Mouse (Mus musculus) intestine, embryonic 15.5 days (tissue): ENCODE data around the gene B230219D22Rik. TPM values are rescaled to one million over a fixed set of nuclear protein-coding genes. Genes with fewer than 3 reads are reported as not detected.

Experiments
- ATAC-seq: fragments of 200-750 bp; cut with Nextera tagmentation; 2 replicates; pipeline ENCODE4 v1.8.0; 2017; ENCODE audit warnings: moderate TSS enrichment, moderate library complexity
- H3K27ac ChIP-seq: fragments of 300-500 bp; sonication (generic); 2 replicates; pipeline ENCODE4 v1.5.1; 2015; ENCODE audit warnings: mild to moderate bottlenecking, inconsistent platforms
- H3K27me3 ChIP-seq: fragments of 300-500 bp; sonication (generic); replicated peaks from 2 replicates; pipeline ENCODE4 v1.6.1; 2015; ENCODE audit warnings: inconsistent platforms
- H3K36me3 ChIP-seq: fragments of 300-500 bp; sonication (generic); 2 replicates; pipeline ENCODE4 v1.6.1; 2015; ENCODE audit warnings: inconsistent platforms
- H3K4me1 ChIP-seq: fragments of 300-500 bp; sonication (generic); replicated peaks from 2 replicates; pipeline ENCODE4 v1.6.1; 2015; ENCODE audit warnings: inconsistent platforms
- H3K4me2 ChIP-seq: fragments of 300-500 bp; sonication (generic); replicated peaks from 2 replicates; pipeline ENCODE4 v1.6.1; 2015; ENCODE audit warnings: mild to moderate bottlenecking, inconsistent platforms
- H3K4me3 ChIP-seq: fragments of 300-500 bp; sonication (generic); replicated peaks from 2 replicates; pipeline ENCODE4 v1.5.1; 2015; ENCODE audit warnings: inconsistent platforms
- H3K9ac ChIP-seq: fragments of 300-500 bp; sonication (generic); 2 replicates; pipeline ENCODE4 v1.6.1; 2015; ENCODE audit warnings: inconsistent platforms
- H3K9me3 ChIP-seq: fragments of 300-500 bp; sonication (generic); 2 replicates; pipeline ENCODE4 v1.6.1; 2016; ENCODE audit warnings: inconsistent platforms
- WGBS: fragments of 180-500 bp; shearing (Covaris S2); methylation state at CpG from one replicate; pipeline ENCODE4 v1.1.7; 2015; 5-methylcytosine and 5-hydroxymethylcytosine counted together
- polyA plus RNA-seq: library from polyadenylated mRNA; unstranded; fragments of >200 nt; fragmentation: Nextera tagmentation; extraction: Ambion mirVana; gene quantifications from 2 replicates; pipeline ENCODE4 v1.2.1, GENCODE M21; 2015

B230219D22Rik gene
- polyA plus RNA-seq = 45.2 and 46.2 TPM in 2 replicates

- peak within 1 kb of the TSS; percentile 100 for H3K4me3 ChIP-seq
- peak within 1 kb of the TSS; percentile 97 for H3K27ac ChIP-seq
- no peaks in the 10 kb centered on the region for H3K36me3 ChIP-seq
- WGBS = under 1% methylated on average over 49 of the region's 51 CpGs
- no peaks in the 10 kb centered on the region for H3K9me3 ChIP-seq
- 0 out of 2 replicates have a peak, but pooled peaks cover 7% of the 10 kb centered on the region for H3K4me1 ChIP-seq
- peak within 1 kb of the TSS; percentile 75 for H3K4me2 ChIP-seq
- peak within 1 kb of the TSS; percentile 100 for H3K9ac ChIP-seq
- ATAC-seq = peak; percentile 99
- no peaks in the 10 kb centered on the region for H3K27me3 ChIP-seq
Measured at GRCm38 (mm10) chr13:55692535-55693242, at the start of gene B230219D22Rik. TSS of gene B230219D22Rik (plus strand) at chr13:55693124.

- Histone ChIP-seq H3K36me3 (peaks cover 43% of the 10 kb centered on the region), H3K4me2 (no peak overlapping the region), H3K4me1 (no peaks in the 10 kb centered on the region), H3K4me3 (no peak overlapping the region), H3K27ac (no peak overlapping the region), H3K9me3 (no peaks in the 10 kb centered on the region), H3K27me3 (no peaks in the 10 kb centered on the region), H3K9ac (no peak overlapping the region)
- no peak for ATAC-seq
- WGBS = 91% methylated on average over 2 of the region's 2 CpGs
Measured at GRCm38 (mm10) chr13:55644525-55644924, 48.4 kb upstream of the B230219D22Rik start.

GRCm38 (mm10) chr13:55650098-55650497 is 42.8 kb upstream of the B230219D22Rik start:
- Histone ChIP-seq H3K4me1 (no peaks in the 10 kb centered on the region), H3K4me2 (no peak overlapping the region), H3K27ac (no peak overlapping the region), H3K4me3 (no peak overlapping the region), H3K9me3 (no peaks in the 10 kb centered on the region), H3K27me3 (no peaks in the 10 kb centered on the region), H3K36me3 (peaks cover 64% of the 10 kb centered on the region), H3K9ac (no peak overlapping the region)
- ATAC-seq = no peak
- WGBS = 87% methylated on average over 12 of the region's 12 CpGs

GRCm38 (mm10) chr13:55650980-55651379 is 41.9 kb upstream of the B230219D22Rik start:
- Histone ChIP-seq H3K9ac (no peak overlapping the region), H3K4me1 (no peaks in the 10 kb centered on the region), H3K9me3 (no peaks in the 10 kb centered on the region), H3K27ac (no peak overlapping the region), H3K36me3 (peaks cover 65% of the 10 kb centered on the region), H3K4me3 (no peak overlapping the region), H3K27me3 (no peaks in the 10 kb centered on the region), H3K4me2 (no peak overlapping the region)
- ATAC-seq = no peak
- WGBS = 87% methylated on average over 6 of the region's 6 CpGs

- no peaks in the 10 kb centered on the region for H3K4me1 ChIP-seq
- no peak overlapping the region for H3K4me2 ChIP-seq
- no peak overlapping the region for H3K9ac ChIP-seq
- no peak overlapping the region for H3K4me3 ChIP-seq
- ATAC-seq = no peak
- WGBS = 78% methylated on average over 6 of the region's 6 CpGs
- peaks cover 58% of the 10 kb centered on the region for H3K36me3 ChIP-seq
- H3K9me3 ChIP-seq = no peaks in the 10 kb centered on the region
- H3K27ac ChIP-seq = no peak overlapping the region
- H3K27me3 ChIP-seq = no peaks in the 10 kb centered on the region
Measured at GRCm38 (mm10) chr13:55668550-55668949, 24.4 kb upstream of the B230219D22Rik start.

GRCm38 (mm10) chr13:55672711-55673110 is 20.2 kb upstream of the B230219D22Rik start:
- no peak overlapping the region for H3K4me3 ChIP-seq
- no peaks in the 10 kb centered on the region for H3K9me3 ChIP-seq
- H3K36me3 ChIP-seq = peaks cover 63% of the 10 kb centered on the region
- no peak overlapping the region for H3K27ac ChIP-seq
- H3K4me1 ChIP-seq = no peaks in the 10 kb centered on the region
- ATAC-seq = no peak
- H3K9ac ChIP-seq = no peak overlapping the region
- H3K4me2 ChIP-seq = no peak overlapping the region
- no peaks in the 10 kb centered on the region for H3K27me3 ChIP-seq
- 91% methylated on average over 6 of the region's 6 CpGs for WGBS

GRCm38 (mm10) chr13:55677364-55677763 is 15.6 kb upstream of the B230219D22Rik start:
- H3K4me3 ChIP-seq = no peak overlapping the region
- no peaks in the 10 kb centered on the region for H3K9me3 ChIP-seq

GRCm38 (mm10) chr13:55682201-55682600 is 10.7 kb upstream of the B230219D22Rik start:
- ATAC-seq = no peak
- Histone ChIP-seq H3K4me2 (no peak overlapping the region), H3K4me1 (no peaks in the 10 kb centered on the region), H3K9ac (no peak overlapping the region), H3K27me3 (no peaks in the 10 kb centered on the region), H3K27ac (no peak overlapping the region), H3K4me3 (no peak overlapping the region), H3K36me3 (peaks cover 20% of the 10 kb centered on the region; the same call in 1 of the 2 replicates), H3K9me3 (no peaks in the 10 kb centered on the region)
- 83% methylated on average over 9 of the region's 9 CpGs for WGBS

More at GRCm38 (mm10) chr13:55677364-55677763, 15.6 kb upstream of the B230219D22Rik start:
- 51% methylated on average over 8 of the region's 8 CpGs for WGBS
- Histone ChIP-seq H3K27me3 (no peaks in the 10 kb centered on the region), H3K4me1 (no peaks in the 10 kb centered on the region), H3K4me2 (no peak overlapping the region), H3K9ac (no peak overlapping the region; the same call in 1 of the 2 replicates), H3K36me3 (peaks cover 44% of the 10 kb centered on the region), H3K27ac (no peak overlapping the region)
- no peak for ATAC-seq

- Histone ChIP-seq H3K36me3 (peaks cover 10% of the 10 kb centered on the region; the same call in 1 of the 2 replicates), H3K4me3 (no peak overlapping the region), H3K9ac (no peak overlapping the region), H3K27ac (no peak overlapping the region), H3K27me3 (no peaks in the 10 kb centered on the region), H3K4me2 (no peak overlapping the region), H3K9me3 (no peaks in the 10 kb centered on the region), H3K4me1 (no peaks in the 10 kb centered on the region)
- WGBS = 94% methylated on average over 3 of the region's 3 CpGs
- no peak for ATAC-seq
Measured at GRCm38 (mm10) chr13:55683581-55683980, 9.3 kb upstream of the B230219D22Rik start.

GRCm38 (mm10) chr13:55686107-55686633 is 6.8 kb upstream of the B230219D22Rik start:
- H3K4me1 ChIP-seq = no peaks in the 10 kb centered on the region
- no peak overlapping the region for H3K9ac ChIP-seq
- H3K4me3 ChIP-seq = no peak overlapping the region
- 70% methylated on average over 9 of the region's 9 CpGs for WGBS
- 0 out of 2 replicates have a peak, but pooled peaks cover 4% of the 10 kb centered on the region for H3K36me3 ChIP-seq
- no peaks in the 10 kb centered on the region for H3K9me3 ChIP-seq
- H3K27ac ChIP-seq = no peak overlapping the region
- no peak overlapping the region for H3K4me2 ChIP-seq
- ATAC-seq = no peak
- H3K27me3 ChIP-seq = no peaks in the 10 kb centered on the region

GRCm38 (mm10) chr13:55687927-55688602 is 4.9 kb upstream of the B230219D22Rik start:
- H3K9ac ChIP-seq = no peak overlapping the region
- H3K4me1 ChIP-seq = no peaks in the 10 kb centered on the region
- no peak overlapping the region for H3K4me2 ChIP-seq
- no peaks in the 10 kb centered on the region for H3K36me3 ChIP-seq
- H3K9me3 ChIP-seq = no peaks in the 10 kb centered on the region
- ATAC-seq = no peak
- 29% methylated on average over 4 of the region's 4 CpGs for WGBS
- no peak overlapping the region for H3K4me3 ChIP-seq
- no peak overlapping the region for H3K27ac ChIP-seq
- H3K27me3 ChIP-seq = no peaks in the 10 kb centered on the region

GRCm38 (mm10) chr13:55693243-55693721 is 358 bp downstream of the B230219D22Rik start:
- ATAC-seq = peak; percentile 85
- Histone ChIP-seq H3K4me1 (0 out of 2 replicates have a peak, but pooled peaks cover 7% of the 10 kb centered on the region), H3K4me3 (peak overlapping the region; percentile 100), H3K4me2 (peak overlapping the region; percentile 75), H3K9ac (peak overlapping the region; percentile 100), H3K36me3 (no peaks in the 10 kb centered on the region; the same call in 1 of the 2 replicates), H3K27ac (peak overlapping the region; percentile 97), H3K9me3 (no peaks in the 10 kb centered on the region), H3K27me3 (no peaks in the 10 kb centered on the region)
- WGBS = 1% methylated on average over 54 of the region's 70 CpGs
